Mouse (Mus musculus): ENCODE results near the gene Tmem121.

Gene Tmem121

DNA sequence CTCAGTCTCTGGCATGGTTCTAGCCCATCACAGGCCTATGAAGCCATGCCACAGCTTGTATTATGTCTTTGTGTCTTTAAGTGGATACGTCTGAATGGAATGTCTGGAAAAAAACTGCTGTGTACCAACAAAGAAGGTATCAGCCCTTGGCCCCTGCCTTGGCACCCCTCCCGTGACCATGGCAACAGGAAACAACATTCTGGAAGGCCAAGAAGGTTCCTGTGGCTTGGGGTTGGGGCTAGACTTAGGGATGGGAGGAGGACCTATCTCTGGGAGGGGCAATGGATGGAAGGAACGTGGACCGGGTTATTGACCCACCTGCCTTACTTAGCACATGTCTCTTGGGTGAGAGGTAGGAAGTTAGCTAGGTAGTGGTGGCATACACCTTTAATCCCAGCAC, 36.4 kb upstream of the Tmem121 start:
- no peak for DNase-seq (ENCODE audit: low read depth)

- DNase-seq (ENCODE audit: low read depth), result no peak
These were observed 35.8 kb upstream of the Tmem121 start for GRCm38 (mm10) chr12:113149896-113150295.

- DNase-seq (ENCODE audit: low read depth), result no peak
These were observed 35.1 kb upstream of the Tmem121 start for GRCm38 (mm10) chr12:113150591-113150990.

GRCm38 (mm10) chr12:113151046-113151445, 34.7 kb upstream of the Tmem121 start:
- no peak for DNase-seq (ENCODE audit: low read depth)

DNA sequence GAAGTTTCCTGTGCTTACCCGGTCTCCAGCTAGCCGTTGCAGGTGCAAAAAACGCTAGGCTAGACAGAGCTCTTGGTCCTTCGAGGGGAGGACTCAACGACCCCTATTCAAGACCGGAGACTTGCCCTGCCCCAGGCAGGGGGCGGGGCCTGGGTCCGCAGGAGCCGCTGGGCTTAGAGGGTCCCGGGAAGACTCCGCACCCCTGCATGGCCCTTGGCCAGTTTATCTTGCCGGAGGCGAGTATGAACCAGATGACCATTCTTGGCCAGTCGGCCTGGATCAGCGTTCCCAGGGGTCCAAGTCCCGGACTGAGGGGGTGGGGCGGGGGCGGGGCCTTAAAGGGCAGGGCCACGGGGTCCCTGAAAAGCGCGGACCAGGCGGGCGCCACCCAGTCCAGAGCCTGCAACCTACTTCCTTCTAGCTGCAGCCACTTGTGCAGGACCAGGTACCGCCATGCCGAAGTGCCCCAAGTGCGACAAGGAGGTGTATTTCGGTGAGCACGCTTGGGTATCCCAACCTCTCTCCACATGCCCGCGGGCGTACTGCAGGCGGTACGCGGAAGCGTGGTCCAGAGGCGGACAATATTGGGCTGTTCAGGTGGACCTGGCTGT, 34.0 kb upstream of the Tmem121 start:
- DNase-seq (ENCODE audit: low read depth), result no peak

DNA sequence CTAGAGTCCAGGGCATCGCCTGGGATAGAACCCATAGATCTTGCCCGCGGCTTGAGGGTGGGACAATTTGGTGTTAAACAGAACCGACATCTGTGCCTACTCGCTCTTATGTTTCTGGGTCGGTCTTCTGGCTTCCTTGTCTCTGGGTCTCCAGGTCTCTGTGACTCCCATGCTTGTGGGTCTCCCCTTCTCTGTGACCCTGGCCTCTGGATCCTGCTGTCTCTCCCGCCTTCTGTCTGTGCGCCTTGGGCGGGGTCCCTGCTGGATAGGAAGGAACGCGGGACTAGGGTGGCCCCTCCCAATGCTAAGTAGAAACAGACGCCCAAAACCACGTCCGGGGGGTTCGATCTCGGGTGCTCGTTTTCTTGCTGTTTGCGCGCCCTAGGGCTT, 33.5 kb upstream of the Tmem121 start:
- DNase-seq (ENCODE audit: low read depth), result no peak

GRCm38 (mm10) chr12:113152991-113153525, 32.7 kb upstream of the Tmem121 start:
- DNase-seq (ENCODE audit: low read depth), result no peak

- DNase-seq (ENCODE audit: low read depth), result no peak
These were observed 31.8 kb upstream of the Tmem121 start for GRCm38 (mm10) chr12:113153971-113154370.

- DNase-seq (ENCODE audit: low read depth), result no peak
These were observed 31.0 kb upstream of the Tmem121 start for GRCm38 (mm10) chr12:113154747-113155075.

DNA sequence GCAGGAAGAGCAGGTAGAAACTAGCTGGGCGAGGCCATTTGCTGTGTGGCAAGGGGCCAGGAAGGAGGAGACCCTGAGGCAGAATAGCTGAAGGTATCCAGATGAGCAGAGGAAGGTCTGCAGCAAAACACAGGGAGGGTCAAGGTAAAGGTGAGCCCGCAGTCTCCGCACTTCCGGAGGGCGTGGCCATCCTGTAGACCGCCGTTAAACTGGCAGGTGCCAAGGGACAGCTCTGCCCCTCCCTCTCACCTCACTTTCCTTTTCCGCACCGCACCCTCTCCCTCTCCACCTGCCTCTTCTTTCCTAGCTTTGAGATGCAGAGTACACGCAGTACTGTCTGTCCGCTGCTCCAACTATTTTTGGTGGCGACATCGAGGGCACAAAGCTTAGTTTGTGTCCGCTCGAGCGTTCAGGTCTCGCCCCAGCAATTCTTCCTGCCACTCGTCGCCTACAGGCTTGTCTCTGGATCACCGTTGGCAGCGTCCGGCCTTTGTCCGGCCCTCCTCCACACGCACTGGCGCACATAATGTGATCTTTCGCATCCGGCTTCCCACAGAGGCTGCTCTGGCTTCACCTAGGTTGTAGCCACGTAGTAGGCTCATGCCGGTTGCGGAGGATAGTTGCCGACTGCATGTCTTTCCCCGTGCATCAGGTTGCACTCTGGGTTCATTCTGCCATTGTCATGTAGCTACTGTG, 30.5 kb upstream of the Tmem121 start:
- DNase-seq (ENCODE audit: low read depth), result no peak

DNA sequence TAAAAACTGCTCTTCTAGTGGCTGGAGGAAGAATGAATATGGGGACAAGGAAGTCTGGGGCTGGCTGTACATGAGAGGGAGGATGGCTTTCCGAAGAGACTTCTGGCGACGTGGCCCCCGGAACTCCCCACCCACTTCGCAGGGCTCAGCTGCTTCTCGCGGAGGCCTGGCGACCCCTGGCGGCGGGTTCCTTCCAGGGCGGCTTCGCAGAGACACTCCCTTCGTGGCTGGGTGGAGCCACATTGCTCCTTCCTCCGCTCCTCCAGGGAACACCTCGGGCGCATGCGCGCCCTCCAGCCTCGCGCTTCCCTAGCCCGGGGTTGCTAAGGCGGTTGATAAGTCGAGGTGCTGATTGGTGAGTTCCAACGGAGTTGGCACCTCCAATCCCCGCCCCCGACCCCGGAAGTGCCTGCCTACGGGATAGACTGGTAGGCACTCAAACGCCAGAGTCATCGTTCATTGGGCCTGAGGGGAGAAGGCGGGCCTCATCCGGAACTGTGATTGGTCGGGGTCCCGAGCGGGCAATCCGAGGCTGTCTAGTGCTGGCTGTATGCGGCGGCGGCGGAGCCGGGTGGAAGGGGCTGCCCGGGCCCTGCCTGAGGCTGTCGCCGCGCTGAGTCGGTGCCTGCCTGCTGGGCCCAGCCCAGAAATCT, 29.7 kb upstream of the Tmem121 start, which contains the start of gene Tedc1:
Gene Tedc1, plus strand, starts transcription at position 535 of the 653 bp plus-strand sequence.
- peak; percentile 98 for DNase-seq (ENCODE audit: low read depth)

DNA sequence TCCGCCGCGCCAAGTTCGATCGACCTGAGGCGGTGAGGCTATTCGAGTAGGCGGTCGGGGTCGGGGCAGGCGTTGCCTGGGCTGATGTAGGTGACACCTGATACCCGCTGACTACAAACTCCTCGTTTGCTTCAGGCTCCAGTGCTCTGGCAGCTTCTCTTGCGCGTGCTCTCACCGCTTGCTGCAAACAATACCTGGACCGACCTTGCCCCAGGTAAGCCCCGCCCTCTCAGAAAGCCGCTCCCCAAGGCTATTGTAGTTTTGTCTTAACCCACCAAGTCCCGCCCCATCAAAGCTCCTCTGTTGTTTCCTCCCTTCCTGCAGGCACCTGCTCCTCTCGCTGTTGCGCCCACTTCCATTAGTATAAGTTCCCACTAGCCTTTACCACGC, 29.2 kb upstream of the Tmem121 start:
- DNase-seq (ENCODE audit: low read depth), result no peak

- DNase-seq (ENCODE audit: low read depth), result no peak
These were observed 28.7 kb upstream of the Tmem121 start for GRCm38 (mm10) chr12:113157002-113157401.

DNA sequence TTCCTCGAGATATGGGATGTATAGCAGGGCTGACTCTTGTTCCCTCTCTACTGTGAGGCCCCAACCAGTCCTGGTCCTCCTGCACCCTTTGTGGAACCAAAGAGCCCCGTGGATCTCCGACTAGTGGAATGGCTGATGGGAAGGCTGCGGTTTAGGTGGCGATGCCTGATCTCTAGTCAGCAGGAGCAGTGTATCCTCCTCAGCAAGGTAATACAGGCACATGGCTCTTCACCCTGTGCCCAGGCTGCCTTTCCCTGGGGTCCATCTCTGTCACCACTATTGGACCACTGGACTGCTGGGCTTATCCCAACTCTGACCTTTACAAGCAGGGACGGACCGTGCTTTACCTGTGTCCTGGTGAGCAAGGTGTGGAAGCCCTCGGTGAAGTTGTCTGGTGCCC, 28.2 kb upstream of the Tmem121 start:
- no peak for DNase-seq (ENCODE audit: low read depth)

DNA sequence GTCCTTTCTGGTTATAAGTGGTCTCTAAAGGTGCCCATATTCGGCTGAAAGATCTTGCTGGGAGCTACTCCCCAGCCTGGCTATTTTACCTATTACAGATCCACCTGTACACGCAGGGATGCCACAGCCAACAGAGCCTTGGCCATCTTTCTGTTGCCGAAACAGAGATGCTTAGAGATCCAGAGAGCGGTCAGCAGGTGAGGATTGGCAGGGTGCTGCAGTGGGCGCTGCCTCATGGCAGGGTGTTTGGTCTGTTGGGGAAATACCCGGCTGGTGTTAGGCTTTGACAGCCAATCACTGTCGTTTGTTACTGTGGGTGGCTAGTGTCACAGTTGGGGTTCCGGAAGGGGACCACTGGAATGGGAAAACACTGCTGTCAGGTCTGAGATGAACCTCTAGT, 27.8 kb upstream of the Tmem121 start:
- DNase-seq (ENCODE audit: low read depth), result no peak

DNA sequence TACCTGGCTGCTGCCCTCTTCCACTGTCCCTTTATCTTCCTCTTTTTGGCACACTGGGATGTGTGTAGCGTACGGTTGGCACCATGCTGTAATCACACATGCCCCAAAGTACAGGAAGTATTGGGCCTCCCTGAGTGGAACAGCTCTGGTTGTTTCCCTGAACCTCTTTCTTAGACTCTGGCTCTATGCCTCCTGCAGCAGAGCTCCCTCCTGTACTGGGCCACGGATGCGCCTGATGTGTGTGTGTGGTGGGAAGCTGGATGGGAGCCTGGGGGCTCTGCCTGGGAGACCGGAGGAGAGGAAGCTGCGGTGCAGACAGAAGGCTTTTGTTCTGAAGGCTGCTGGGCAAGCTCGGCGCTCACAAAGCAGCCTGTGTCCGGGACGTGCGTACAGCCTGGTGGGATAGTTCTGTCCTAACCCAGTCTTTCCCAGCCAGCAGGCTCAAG, 22.1 kb upstream of the Tmem121 start:
- DNase-seq (ENCODE audit: low read depth), result no peak

- no peak for DNase-seq (ENCODE audit: low read depth)
These were observed 17.6 kb upstream of the Tmem121 start for GRCm38 (mm10) chr12:113168031-113168536.

- DNase-seq (ENCODE audit: low read depth), result no peak
These were observed 8.6 kb upstream of the Tmem121 start for GRCm38 (mm10) chr12:113176960-113177725.

DNA sequence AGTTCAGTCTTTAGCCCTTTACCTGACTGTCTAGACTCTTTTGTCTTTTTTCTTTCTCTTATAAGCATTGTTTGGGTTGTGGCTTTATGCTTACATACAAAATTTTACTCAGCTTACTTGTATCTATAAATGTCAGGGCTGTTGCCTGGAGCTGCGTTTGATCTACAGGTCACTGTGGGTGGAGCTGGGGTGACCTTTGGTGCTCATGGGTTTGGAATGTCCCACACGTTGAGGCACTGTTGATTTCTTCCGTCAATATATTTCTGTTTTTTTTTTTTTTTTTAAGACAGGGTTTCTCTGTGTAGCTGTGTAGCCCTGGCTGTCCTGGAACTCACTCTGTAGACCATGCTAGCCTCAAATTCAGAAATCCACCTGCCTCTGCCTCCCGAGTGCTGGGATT, 4.7 kb upstream of the Tmem121 start:
- DNase-seq (ENCODE audit: low read depth), result no peak

DNA sequence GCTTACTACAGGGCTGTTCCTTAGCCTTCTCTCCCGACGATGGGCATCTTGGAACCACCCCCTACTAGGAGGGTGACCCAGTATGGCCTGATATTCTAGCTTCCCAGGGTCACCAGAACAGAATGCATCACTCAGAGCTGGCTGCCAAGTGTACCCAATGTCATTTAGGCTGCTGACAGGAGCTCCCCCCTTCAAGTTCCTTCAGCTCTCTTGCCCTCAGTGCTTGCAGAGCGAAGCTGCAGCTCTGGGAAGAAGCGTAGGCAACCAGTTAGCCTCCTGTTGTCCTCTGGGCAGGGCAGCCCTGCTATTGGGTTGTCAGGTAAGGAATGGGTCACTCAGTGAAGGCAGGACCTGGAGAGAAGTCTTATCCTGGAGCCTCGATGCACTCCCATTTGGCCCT, 785 bp upstream of the Tmem121 start:
- DNase-seq (ENCODE audit: low read depth), result no peak

DNA sequence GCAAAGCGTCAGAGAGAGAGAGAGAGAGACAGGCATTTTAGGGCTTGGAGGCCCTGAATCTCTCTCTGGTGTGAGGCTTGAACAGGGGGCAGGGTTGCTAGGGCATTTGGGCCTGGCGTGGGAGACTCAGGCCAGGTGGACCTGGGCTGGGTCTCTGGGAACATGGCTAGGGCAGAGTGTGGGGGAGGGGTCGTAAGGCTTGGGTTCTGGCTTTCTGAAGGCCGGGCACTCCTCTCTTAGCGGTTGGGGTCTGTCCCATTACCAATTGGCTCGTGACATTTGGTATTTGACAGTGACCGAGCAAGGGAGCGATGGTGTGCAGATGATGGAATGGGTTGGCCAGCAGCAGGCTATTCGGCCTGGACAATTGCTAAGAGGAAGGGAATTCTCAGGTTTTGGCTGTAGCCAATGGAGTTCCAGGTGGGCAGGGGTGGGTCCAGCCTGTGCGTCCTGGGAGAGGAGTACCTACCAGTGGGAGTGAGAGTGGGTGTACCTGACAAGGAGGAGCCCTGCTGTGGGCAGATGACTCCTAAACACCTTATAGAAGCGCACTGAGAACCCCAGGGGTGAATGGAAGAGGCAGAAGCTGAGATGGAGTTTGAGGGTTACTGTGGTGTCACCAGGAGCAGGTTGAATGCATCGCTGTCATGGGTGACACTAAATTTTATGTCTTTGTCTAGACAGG, 738 bp downstream of the Tmem121 start:
- DNase-seq (ENCODE audit: low read depth), result no peak

DNA sequence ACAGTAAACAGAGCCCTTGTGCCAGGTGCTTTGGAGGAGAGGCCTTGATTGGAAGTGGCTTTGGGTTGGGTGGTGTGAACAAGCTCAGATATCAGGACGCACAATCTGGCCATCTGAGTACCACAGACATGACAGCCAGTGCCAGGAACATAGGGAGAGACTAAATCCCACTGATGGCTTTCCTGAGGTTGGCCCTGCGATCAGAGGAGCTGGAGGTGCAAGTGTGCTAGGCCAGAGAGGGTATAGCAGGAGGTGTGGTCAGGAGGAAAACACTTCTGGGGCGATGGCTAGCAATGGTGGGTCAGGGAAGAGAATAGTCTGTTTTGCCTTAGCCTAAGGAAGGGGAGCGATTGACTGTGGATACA, 1.3 kb downstream of the Tmem121 start:
- DNase-seq (ENCODE audit: low read depth), result no peak
